Mouse (Mus musculus) neural tube, embryonic 14.5 days (tissue): ENCODE measurements around the gene Igf2r. TPM values are rescaled to one million over a fixed set of nuclear protein-coding genes. Genes with fewer than 3 reads are reported as not detected.

Experiments used
- ATAC-seq: fragments of 200-750 bp; cut with Nextera tagmentation; 2 replicates; pipeline ENCODE4 v1.8.0; 2017; ENCODE audit warnings: low read depth, mild to moderate bottlenecking, moderate TSS enrichment, moderate library complexity
- H3K27ac ChIP-seq: fragments of 300-500 bp; sonication (generic); 2 replicates; pipeline ENCODE4 v1.5.1; 2014; ENCODE audit warnings: low read depth, mild to moderate bottlenecking, control low read depth, low read length, moderate library complexity, mixed read lengths
- H3K27me3 ChIP-seq: fragments of 300-500 bp; sonication (generic); 2 replicates; pipeline ENCODE4 v1.6.1; 2014; ENCODE audit warnings: low read length; ENCODE audit not compliant: control insufficient read depth, insufficient read depth
- H3K36me3 ChIP-seq: fragments of 300-500 bp; sonication (generic); 2 replicates; pipeline ENCODE4 v1.6.1; 2014; ENCODE audit warnings: low read length, mixed read lengths; ENCODE audit not compliant: control insufficient read depth, insufficient read depth
- H3K4me1 ChIP-seq: fragments of 300-500 bp; sonication (generic); 2 replicates; pipeline ENCODE4 v1.6.1; 2014; ENCODE audit warnings: low read length; ENCODE audit not compliant: control insufficient read depth, insufficient read depth
- H3K4me2 ChIP-seq: fragments of 300-500 bp; sonication (generic); 2 replicates; pipeline ENCODE4 v1.6.1; 2014; ENCODE audit warnings: mild to moderate bottlenecking, low read depth, low read length, control low read depth
- H3K4me3 ChIP-seq: fragments of 300-500 bp; sonication (generic); 2 replicates; pipeline ENCODE4 v1.5.1; 2014; ENCODE audit warnings: low read depth, low read length, control low read depth, mixed read lengths
- H3K9ac ChIP-seq: fragments of 300-500 bp; sonication (generic); replicated peaks from 2 replicates; pipeline ENCODE4 v1.6.1; 2014; ENCODE audit warnings: low read depth, mild to moderate bottlenecking, control low read depth, low read length, mixed read lengths
- H3K9me3 ChIP-seq: fragments of 300-500 bp; sonication (generic); 2 replicates; pipeline ENCODE4 v1.6.1; 2016; ENCODE audit warnings: low read length; ENCODE audit not compliant: control insufficient read depth
- WGBS: fragments of 180-500 bp; shearing (Covaris S2); extraction: QIAGEN DNeasy Blood & Tissue Kit; methylation state at CpG from one replicate; pipeline ENCODE4 v1.1.7; 2014; 5-methylcytosine and 5-hydroxymethylcytosine counted together
- polyA plus RNA-seq: library from polyadenylated mRNA; unstranded; fragments of >200 nt; fragmentation: Nextera tagmentation; extraction: Ambion mirVana; gene quantifications from 2 replicates; pipeline ENCODE4 v1.2.1, GENCODE M21; 2014

The Igf2r gene
- polyA plus RNA-seq, 1 experiment from 2014 or later, result 9.6 TPM

GRCm38 (mm10) chr17:12634814-12635213 is 134.7 kb downstream of the Igf2r start:
- 64% methylated on average over 4 of the region's 4 CpGs for WGBS
- Histone ChIP-seq H3K27me3 (no peaks in the 10 kb centered on the region), H3K4me1 (no peaks in the 10 kb centered on the region), H3K9me3 (no peaks in the 10 kb centered on the region), H3K4me2 (no peak overlapping the region), H3K4me3 (no peak overlapping the region), H3K36me3 (no peaks in the 10 kb centered on the region), H3K27ac (no peak overlapping the region), H3K9ac (no peak overlapping the region)
- ATAC-seq, result no peak

Other genes starting within 250 kb of the Igf2r start
- gene Slc22a2, start 185.5 kb downstream of the Igf2r start, polyA plus RNA-seq, result 0.58 TPM in 1 of 2 replicates, not detected in the other
- not detected in 2 replicates for gene Slc22a1, start 93.8 kb downstream of the Igf2r start, polyA plus RNA-seq
- 0.28 and 0.66 TPM in 2 replicates for gene Mas1, start 98.5 kb upstream of the Igf2r start, polyA plus RNA-seq
- gene Mrgprh, start 106.4 kb upstream of the Igf2r start, polyA plus RNA-seq, result not detected in 2 replicates
- 1.6 and 2.0 TPM in 2 replicates for gene Pnldc1, start 140.6 kb upstream of the Igf2r start, polyA plus RNA-seq
- 375 and 416 TPM in 2 replicates for gene Tcp1, start 146.0 kb upstream of the Igf2r start, polyA plus RNA-seq
- gene Mrpl18, start 146.7 kb upstream of the Igf2r start, polyA plus RNA-seq, result 128 and 133 TPM in 2 replicates
- gene Acat3, start 170.9 kb upstream of the Igf2r start, polyA plus RNA-seq, result 1.3 and 1.4 TPM in 2 replicates
- gene Acat2, start 191.1 kb upstream of the Igf2r start, polyA plus RNA-seq, result 188 and 294 TPM in 2 replicates
- 119 and 126 TPM in 2 replicates for gene Wtap, start 224.5 kb upstream of the Igf2r start, polyA plus RNA-seq
- 167 and 173 TPM in 2 replicates for gene Sod2, start 237.2 kb upstream of the Igf2r start, polyA plus RNA-seq